Mouse (Mus musculus) Muller cell, postnatal 12 days (primary cell): Measurements from ENCODE around the gene Bin2.

ENCODE experiments used
- DNase-seq: peaks from one replicate; pipeline ENCODE4 v3.0.0-alpha.2; 2015; ENCODE audit errors: inconsistent ontology term

Gene Bin2

DNA sequence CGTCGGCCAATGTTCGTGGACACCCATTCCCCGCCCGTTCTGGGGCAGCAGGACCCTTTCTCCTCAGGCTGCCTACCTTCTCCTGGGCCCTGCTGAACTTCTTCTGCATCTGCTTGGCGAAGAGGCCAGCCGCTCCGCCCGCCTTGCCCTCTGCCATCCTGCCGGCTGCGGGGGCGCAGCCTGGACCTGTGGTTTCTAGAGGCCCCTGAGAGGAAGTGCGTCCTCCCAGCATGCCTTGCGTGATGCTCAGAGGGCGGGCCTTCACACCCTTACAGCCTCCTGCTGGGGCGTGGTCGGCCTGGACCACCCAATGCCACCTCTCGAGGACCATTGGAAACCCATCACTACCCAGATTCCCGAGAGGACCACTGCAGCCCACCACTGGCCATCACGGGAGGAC, at the start of gene Bin2:
Bin2 (minus strand) TSS at position 217 of the 400 bp plus-strand sequence.
- no peak for DNase-seq

DNA sequence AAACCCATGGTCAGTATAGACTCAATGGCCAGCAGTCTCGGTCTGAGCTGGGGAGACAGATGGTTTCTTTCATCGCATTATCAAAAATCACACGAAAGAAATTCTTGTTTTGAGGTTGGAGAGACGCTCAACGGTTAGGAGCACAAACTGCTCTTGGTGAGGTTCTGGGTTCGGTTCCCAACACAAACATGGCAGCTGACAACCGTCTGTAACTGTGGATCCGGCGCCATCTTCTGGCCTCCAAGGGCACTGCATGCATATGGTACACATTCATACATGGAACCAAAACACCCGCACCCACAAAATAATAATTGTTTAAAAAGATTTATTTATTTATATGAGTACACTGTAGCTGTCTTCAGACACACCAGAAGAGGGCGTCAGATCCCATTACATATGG, 49.2 kb upstream of the Bin2 start:
- DNase-seq: no peak

DNA sequence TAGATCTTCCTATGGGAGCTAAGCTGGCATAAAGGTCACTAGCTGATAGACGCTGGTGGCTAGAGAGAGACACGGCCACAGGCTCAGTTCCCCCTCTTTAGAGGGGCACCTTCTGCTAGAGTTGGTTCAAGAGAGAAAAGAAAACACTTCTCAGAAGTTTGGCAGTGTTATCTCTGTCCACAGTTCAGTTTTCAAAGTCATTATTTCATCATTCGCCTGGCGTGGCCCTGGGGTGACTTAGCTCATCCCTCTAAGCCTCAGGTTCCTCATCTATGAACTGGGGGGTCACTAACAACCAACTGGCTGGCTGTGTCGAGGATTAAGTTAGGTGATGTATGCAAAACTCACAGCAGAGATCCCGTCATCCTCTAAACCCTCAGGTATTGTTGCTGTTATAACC, 48.6 kb upstream of the Bin2 start:
- no peak for DNase-seq

DNA sequence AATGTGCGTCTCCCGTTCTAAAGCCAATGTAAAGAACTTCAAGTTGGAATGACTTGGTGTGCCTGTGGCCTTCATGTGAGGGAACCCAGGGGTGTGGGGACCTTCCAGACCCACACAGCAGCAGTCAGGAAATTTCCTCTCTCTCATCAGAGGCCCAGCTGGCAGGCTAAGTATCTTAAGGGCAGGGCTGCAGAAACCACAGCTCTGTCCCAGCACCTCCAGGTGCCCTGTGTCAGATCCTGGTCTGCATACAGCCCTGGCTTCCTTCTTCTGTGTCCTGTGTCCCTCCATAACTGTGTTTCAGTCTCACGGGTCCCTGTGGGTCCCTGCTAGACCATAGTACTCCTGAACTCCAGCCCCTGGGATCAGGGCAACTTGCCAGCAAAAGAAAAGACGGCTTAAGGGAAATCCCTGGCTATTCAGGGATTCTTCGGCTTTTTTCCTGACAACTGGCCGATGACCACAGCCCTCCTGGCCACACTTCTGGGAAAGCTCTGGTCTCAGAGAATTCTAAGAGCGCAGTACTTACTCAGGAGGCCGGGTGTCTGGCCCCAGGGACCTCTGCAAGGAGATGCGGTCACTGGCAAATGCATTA, 46.1 kb upstream of the Bin2 start:
- DNase-seq: no peak

DNA sequence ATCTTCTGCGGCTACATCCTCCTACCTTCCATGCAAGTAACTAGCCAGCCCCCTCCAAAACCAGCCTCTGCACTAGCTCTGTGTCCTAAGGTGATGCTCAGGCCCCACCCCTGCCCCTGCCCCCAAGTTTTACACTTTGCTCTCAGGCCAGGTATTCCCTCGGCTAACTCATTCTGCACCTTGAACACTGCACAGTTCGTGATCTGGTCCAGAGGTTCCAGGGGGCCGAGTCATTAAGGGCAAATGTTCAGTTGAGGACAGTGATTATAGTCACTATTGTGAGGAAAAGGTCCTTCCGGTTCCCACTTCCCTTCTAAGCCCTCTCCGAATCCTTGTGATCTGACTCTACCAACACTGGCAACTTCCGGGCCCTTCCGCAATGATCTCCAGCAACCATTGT, 45.1 kb upstream of the Bin2 start:
- DNase-seq: no peak

DNA sequence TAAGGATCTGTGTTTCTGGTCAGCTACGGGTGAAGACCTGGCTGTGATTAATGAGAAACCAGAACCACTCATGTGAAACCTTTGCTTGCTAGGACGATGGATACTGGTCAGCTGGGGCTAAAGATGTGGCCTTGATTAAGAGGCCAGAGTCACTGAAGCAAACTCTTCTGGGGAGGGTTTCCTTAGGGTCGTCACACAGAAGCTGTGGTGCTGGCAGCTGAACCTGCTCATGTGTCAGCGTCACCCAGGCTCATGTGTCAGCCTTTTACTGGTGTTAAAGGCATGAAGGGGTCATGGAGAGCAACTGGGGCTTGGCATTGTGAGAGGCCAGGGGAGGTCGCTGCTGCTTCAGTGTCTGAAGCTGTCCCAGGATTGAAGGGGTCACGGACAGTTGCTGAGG, 41.5 kb upstream of the Bin2 start:
- DNase-seq: no peak

DNA sequence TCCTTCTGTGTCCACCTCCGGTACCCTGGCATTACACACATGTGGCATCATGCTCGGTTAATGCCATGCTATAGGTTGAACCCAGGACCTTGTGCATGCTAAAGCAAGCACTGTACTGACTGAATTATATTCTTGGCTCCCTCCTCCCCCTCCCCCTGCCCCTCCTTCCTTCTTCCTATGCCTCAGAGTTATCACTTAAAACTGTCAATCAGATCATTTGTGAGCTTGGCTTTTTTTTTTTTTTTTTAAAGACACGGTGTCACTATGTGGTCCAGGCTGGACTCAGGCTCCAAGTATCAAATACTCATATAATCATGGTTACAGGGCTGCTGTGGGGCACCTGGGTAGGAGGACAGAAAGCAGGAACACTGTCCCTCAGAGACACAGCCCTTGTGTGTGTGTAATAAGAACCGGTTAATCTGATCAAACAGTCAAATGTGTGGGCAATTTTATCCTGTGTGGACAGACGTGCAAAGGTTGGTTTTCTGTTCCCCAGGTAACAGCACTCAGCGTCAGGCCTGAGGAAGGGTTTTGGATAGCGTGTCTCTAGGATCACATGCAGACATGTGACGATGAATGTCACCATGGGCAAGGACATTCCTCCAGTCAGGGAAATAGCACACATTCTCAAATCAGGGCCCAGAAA, 39.2 kb upstream of the Bin2 start:
- no peak for DNase-seq

DNA sequence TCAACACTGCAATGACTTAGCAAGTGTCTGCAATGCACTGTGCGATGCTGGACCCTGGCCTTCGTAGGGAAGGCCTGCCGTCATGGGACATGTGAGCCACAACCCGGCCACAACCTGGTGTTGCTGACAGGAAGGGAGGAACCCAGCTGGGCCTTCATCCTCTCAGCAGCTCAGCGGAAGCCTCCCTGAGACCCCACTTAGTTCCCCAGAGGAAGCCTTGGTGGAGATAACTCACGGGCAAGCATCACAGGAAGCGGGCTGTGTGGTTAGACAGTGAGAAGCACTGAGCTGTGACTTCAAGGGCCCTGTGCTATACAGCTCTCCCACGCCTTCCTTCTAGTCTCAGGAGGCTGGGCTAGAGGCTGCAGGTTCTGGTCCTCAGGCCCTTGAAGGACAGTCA, 36.9 kb upstream of the Bin2 start:
- no peak for DNase-seq

DNA sequence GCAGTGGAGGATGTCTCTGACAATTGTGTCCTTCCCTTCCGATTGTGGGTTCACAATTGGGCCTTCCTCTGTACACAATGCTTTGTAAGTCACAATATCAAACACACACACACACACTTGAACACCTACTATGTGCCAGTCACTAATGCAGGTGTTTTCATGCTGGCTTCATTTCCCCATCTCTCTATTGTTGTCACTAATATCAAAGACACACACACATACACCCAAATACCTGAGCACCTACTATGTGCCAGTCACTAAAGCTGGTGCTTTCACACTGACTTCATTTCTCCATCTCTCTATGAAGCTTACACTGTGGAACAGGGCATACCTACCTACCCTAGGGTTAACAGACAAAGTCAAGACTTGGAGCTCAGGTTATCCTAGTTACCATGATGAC, 36.0 kb upstream of the Bin2 start:
- no peak for DNase-seq

DNA sequence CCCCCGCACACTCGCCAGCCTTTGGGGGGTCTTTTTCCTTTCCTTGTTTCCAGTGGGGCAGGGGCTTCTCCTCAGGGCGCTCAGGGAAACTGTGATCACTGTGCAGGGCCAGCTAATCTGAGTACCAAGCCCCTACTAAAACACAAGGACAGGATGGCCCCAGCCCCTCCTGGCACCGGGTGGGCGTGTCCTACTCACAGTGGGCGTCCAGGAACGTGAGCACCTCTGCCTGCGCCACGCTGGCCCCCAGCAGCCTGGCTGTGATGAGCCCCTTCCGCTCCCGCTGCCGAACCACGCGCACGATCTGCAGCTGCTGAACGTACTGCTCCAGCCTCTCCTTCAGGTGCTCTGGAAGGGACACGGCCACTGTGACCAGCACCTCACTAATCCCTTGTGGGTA, 34.6 kb upstream of the Bin2 start:
- DNase-seq: no peak

DNA sequence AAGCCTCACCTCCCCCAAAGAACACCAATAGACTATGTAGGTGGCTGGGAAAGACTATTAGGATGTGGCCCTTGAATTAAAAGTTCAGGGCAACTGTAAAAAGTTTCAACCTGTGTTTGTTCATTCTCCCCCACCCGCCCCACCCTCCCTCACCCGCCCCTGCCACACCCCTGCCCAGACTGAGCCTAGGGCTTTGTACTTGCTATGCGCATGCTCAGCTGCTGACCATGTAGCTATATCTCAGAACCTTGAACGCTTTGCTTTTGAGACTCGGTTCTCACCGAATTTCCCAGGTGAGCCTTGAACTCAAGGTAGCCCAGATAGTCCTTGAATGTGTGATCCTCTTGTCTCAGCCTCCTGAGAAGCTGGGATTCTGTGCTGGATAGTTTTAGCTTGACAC, 32.5 kb upstream of the Bin2 start:
- no peak for DNase-seq

DNA sequence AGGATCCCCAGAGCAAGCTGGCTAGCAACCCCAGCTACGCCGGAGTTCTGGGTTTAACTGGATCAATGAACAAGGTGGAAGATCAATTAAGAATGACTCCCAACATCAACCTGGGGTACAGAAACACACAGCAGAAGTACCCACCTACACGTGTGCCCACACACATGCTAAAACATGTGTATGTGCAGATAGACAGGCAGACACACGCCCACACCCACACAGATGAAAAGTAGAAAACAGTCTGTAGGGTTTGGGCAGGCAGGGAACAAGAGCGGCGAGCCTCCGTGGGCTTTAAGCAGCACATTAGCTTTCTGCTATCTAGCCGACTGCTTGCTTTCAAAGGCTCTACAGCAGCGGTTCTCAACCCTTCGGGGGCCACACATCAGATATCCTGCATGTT, 31.8 kb upstream of the Bin2 start:
- DNase-seq: no peak

DNA sequence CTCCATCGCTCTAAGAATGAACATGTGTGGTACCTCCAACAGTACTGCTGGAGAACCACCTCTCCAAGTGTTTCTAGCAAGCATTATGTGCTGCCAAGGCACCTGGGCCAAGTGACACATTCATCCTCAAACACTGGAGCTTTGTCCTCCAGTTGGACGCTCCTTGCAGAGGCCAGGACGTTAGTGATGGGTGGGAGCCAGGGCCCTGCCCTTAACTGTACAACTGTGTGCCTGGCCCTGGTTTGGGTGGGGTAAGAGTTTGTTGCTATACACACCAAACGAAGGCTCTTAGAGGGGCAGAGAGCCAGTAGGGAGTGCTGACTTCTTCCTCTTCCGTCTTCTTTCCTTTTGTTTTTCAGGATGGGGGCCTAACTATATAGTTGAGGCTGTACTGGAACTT, 31.1 kb upstream of the Bin2 start:
- DNase-seq: no peak

DNA sequence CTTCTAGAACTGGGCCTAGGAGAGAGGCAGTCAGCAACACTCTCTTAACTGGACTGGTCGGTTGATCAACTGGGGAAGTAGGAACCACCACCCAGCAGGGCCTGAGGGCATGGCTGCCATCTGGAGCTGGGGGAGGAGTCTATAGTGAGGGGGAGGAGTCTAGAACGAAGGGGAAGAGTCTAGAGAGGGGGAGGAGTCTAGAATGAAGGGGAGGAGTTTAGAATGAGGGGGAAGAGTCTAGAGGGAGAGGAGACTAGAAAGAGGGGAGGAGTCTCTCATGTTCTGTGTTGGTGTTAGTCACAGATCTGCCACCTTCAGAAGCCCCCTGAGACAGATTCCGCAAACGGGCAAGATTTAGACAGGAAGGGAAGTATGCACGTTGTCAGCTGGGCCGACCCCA, 30.0 kb upstream of the Bin2 start:
- DNase-seq: no peak

DNA sequence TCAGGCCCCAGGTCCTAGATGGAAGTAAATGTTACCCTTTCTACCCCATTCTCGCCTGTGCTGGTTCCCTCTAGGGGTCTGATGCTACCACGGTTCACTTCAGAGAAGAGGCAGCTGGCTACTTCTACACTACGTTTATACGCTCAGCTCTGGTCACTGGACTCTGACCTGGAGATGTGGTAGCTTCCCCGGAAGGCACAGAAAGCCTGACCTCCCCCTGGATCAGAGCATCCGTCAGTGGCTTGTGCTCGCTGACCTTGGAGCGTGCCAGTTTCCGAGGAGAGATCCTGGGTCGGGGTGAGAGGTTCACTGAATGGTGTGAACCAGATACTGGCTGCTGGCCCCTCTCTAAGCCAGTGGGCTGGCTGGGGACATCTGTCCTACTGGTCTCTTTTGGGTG, 28.7 kb upstream of the Bin2 start:
- no peak for DNase-seq

DNA sequence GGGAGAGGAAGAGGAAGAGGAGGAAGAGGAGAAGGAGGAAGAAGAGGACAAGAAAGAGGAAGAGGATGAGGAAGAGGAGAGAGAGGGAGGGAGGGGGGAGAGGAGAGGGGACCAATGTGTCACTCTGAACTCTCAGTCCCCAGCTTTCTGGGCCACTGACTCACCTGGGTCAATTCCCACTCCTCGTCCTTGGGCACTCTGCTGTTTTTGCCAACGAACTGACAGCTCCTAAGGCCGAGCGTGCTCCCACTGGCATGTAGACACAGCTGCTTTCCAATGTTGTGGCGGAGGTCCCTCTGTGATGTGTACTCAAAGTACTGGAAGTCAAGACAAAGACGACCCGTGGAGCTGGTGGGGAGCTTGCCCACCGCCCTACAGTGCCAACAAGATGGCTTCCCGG, 25.1 kb upstream of the Bin2 start:
- DNase-seq: no peak

DNA sequence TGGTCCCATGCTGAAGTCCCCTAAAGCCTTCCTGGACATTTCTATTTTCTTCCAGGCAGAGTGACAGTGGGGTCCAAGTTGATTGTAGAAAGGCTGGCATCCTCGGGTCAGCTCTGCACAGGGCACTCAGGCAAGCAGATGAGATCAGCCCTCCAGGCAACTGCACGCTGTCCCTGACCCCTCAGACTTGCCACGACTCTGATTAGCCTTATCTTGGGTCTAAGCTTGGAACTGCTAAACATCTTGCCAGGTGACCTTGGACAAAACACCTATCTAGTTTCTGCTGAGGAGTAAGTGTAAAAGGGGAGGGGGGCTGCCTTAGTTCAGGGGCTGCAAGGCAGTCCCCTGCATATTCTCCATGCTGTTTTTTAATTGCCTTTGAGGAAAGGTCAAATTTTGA, 22.6 kb upstream of the Bin2 start:
- DNase-seq: no peak

DNA sequence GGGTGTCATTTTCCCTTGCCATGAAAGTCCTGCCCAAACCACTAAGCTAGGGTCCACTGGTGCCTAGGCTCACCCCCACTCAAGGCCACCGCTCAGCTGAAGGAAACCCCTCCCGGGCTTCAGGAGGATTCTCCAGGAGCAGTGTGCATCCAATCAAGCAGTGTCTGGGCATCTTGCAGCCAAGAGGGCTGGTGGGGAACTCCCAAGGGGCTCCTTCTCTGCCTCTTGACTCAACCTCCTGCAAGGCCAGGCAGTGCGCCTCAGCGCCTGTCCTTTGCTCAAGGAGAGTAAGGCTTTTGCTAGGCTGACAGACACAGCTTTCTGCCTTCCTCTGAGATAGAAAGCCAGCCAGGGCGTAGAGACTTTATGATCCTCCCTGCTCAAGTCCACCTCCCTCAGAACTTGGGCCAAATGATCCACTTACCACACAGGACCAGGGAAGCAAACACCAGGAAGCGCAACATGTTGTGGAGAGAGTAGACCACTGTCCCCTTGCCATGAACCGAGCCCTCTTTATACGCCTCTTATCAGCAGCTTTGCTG, 18.1 kb upstream of the Bin2 start, which contains the start of gene Cela1:
Cela1 (minus strand) TSS at position 492 of the 542 bp plus-strand sequence.
- no peak for DNase-seq

DNA sequence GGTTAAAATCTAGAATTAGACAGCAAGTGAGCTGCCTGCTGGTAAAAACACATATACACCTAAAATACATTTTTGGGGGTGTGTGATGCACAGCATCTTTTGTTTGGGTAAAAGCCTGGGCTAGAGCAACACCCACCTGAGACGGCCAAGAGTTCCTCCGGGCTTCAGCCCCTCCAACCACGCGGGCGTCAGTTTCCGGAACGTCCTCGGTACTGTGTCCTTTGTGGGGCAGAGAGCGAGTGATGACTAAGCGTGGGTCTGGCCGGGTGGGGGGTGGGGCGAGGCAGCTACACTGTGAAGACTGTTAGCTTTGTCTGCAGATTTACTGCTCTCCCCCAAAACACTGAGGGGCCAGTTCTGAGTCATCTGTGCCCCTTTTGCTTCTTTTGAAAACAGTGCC, 17.6 kb upstream of the Bin2 start:
- DNase-seq: peak; percentile 85

DNA sequence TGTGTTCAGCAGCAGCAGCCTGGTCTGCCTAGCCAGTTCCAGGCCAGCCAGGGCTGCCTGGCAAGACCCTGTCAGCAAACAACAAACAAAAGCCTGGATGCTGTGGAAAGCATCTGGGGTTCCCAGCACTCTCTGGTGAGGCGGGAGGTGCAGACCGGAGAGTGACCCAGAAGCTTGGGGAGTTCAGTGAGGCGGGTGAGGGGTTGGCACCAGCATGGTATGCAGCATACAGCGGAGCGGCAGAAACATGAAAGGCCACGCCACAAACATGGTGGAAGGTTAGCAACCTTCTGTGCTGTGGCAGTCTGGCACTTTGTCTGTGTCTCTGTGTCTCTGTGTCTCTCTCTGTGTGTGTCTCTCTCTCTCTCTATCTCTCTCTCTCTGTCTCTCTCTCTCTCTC, 17.1 kb upstream of the Bin2 start:
- DNase-seq: peak; percentile 72

DNA sequence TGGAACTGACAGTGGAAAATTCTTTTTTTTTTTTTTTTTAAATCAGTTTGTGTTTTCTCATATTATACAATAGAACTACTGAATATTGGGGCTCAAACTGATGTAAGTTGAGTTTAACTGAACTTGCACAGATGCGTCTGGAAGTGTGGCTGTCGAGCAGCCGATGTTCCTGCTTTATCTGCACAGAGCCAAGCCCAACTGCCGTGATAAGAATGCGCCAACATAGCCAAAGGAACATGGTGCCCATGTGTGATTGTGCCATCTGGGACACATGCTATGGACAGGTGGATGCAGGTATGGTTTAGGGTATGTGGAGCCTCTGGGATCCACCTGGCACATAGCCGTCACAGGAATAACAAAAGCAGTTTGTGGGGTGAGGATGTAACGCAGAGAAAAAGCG, 16.5 kb upstream of the Bin2 start:
- DNase-seq: no peak

DNA sequence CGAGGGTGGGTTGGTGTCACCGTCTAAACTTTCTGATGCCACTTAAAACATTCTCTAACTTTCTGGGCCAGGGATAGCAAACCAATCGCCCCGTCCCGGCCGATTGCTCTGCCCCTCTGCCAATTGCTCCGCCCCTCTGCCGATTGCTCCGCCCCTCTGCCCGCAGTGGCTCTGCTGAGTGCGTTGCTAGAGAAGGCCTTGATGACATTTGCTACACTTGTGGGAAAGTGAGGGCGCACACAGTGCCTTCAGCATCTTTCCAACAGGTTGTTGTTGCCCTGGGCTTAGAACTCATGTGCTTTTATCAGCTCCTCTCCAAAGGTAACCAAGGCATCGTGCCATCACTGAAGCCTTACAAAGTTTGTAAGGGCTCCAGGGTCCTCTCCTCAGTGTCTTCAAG, 15.9 kb upstream of the Bin2 start:
- DNase-seq: no peak

DNA sequence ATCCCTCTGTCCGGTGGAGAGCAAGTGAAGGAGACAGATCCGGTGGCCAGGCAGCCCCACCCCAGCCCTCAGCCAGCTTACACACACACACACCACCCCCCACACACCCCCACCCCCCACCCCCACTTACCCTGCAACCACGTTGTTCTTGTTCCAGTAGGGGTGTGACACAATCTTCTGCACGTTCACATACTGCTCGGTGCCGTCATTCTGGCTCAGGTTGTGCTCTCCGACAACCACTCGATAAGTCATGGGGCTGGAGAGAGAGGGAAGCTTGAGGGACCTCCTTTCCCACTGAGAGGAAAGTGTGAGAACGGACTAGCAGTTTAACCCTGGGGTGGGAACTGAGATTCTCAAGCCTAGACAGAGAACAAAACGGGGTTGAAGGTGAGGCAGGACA, 15.1 kb upstream of the Bin2 start:
- no peak for DNase-seq

DNA sequence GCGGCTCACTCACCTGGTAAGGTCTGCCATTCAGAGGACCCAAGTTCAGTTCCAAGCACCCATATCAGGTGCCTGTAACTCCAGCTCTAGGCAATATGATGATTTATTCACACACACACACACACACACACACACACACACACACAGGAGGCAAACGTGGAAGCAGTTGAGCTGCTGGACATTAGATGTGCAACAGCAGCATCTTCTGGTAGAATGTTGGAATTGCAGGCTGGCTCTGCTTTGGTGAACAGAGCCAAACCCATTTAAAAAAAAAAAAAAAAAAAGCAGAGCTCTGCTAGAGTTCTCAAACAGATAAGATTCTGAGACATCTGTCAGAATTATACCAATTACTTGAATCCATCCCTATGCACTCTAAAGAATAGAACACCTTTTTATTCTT, 13.7 kb upstream of the Bin2 start:
- peak; percentile 58 for DNase-seq
